Mouse (Mus musculus) left cerebral cortex, adult 2 months (tissue): ENCODE data around the gene Stk32c. TPM values are rescaled to one million over a fixed set of nuclear protein-coding genes. Genes with fewer than 3 reads are reported as not detected.
A peak's percentile ranks its signal among the peaks of the same experiment; 100 is the strongest.

ENCODE experiments used
- DNase-seq, 2 experiments: peaks; one replicate each; pipeline ENCODE4 v3.0.0; 2021 to 2022; ENCODE audit warnings: low spot score in 2 of 2, mixed read lengths in 1 of 2; ENCODE audit errors: extremely low spot score in 1 of 2
- H3K27ac ChIP-seq: fragments of 200-600 bp; 2 replicates; pipeline ENCODE4 v1.8.1; 2022
- H3K4me3 ChIP-seq: fragments of 200-600 bp; 2 replicates; pipeline ENCODE4 v1.8.1; 2022
- CTCF ChIP-seq: fragments of 200-600 bp; IDR thresholded peaks from 2 replicates; pipeline ENCODE4 v1.8.1; 2022; ENCODE audit warnings: antibody characterized with exemption, mild to moderate bottlenecking, moderate library complexity
- intact Hi-C: fragments of 180-260 bp; cut with DNase I; formaldehyde crosslinking; loops from one replicate; pipeline ENCODE4 v1.15.1; 2025
- total RNA-seq, 2 experiments: library from RNA; stranded (reverse); gene quantifications; 2 replicates each; pipeline ENCODE4 v1.2.3; 2021

Gene Stk32c
- total RNA-seq, 2 experiments from 2014 or later, result 159 to 167 TPM

DNA sequence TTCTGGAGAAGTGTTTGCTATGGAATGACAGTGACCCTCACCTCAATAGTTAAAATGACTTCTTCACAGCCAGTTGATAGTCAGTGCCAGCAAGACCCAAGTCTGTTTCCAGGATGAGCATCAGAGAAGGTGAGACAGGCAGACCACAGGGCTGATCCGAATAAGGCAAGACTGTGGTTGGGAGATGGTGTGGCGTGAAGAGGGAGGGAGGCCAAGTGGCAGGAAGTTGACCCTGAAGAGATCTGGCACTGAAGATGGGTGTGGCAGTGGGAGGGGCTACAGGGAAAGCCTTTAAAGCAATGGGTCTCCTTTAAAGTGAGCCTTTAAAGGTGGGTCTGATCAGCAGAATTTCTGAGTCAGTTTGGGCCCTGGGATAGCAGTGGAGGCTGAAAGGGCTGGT, 55.6 kb downstream of the Stk32c start:
- Histone ChIP-seq H3K4me3 (no peak overlapping the region), H3K27ac (no peak overlapping the region)
- TF ChIP-seq CTCF, result no peak
- intact Hi-C loops, result no loop called here
- no peak for DNase-seq

DNA sequence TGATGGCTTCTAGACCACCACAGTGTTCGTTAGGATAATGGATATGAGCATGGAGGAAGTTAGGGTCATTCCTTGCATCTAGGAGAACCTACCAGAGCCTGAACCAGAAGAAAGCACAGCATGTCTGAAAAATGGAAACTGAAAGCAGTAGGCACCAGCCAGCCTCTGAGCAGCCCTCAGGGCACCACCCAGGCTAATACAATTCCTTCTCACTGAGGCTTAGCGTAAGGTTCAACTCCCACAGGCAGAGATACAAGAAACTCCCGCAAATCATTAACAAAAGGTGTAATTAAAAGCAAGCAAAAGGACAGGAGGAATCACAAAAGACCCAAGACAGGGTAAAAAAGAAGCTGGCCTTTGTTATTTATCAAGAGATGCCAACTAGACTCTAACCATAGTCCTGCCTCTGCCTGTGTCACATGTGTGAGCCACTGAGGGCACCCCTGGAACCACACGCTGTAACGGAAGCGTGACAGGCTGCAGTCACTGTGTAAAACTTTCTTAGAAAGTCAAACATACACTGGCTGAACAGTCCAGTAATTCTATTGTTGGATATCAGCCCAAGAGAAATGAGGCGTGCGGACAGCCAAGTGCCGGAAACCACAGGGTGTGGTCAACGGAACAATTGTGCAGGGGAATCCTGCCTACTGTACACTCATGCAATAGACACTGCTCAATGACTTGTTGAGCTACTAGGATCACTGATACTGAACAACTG, 56.6 kb downstream of the Stk32c start:
- DNase-seq, result no peak
- H3K27ac ChIP-seq, result peak overlapping the region; percentile 7; the same call in 1 of the 2 replicates
- TF ChIP-seq CTCF, result no peak
- H3K4me3 ChIP-seq, result no peak overlapping the region
- intact Hi-C loops, result no loop called here

DNA sequence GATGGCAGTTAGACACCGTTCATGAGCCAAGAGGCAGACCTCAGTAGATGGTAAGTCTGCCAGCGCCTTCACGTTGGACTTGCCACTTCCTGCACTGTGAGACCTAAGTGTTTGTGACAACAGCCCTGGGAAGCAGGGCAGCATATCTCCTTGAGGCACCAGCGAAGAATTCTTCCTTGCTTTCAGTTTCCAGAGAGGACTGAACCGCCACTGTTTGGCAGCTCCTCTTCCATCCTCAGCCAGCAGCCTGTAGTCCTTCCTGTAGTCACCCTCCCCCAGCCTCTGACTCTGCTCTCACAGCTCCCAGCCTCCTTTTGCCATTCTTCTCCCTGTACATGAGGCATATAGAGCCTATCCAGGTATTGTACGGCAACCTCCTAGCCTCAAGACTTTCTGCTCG, 60.2 kb downstream of the Stk32c start:
- H3K27ac ChIP-seq, result peak overlapping the region; percentile 58
- intact Hi-C loops, result loop anchor here (5.0 kb wide), 1 partner anchor 34 kb away; no protein-coding TSS in a partner anchor
- no peak for DNase-seq
- no peak overlapping the region for H3K4me3 ChIP-seq
- TF ChIP-seq CTCF, result no peak

DNA sequence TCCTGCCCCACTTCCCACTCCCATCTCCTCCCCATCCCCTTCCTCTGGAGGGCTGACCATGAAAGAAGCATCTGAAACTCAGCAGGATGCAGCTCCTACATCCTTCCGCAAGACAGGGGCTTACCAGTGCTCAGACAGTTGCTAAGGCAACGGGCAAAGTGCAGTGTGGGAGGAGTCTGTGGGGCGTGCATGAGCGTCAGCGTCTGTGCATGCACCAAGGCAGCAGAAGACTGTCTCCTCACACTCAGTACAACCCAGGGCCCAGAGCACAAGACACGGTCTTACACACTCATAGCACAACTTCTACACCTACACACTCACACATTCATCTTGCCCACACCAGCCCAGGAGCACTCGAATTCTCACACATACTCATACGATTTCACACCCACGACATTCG, 62.0 kb downstream of the Stk32c start:
- Histone ChIP-seq H3K27ac (peak overlapping the region; percentile 69), H3K4me3 (no peak overlapping the region)
- intact Hi-C loops, result loop anchor here (2.0 to 5.0 kb wide), 2 partner anchors 14 to 36 kb away; no protein-coding TSS in a partner anchor
- no peak for TF ChIP-seq CTCF
- peak in 1 of 2 experiments; percentile 59 for DNase-seq

DNA sequence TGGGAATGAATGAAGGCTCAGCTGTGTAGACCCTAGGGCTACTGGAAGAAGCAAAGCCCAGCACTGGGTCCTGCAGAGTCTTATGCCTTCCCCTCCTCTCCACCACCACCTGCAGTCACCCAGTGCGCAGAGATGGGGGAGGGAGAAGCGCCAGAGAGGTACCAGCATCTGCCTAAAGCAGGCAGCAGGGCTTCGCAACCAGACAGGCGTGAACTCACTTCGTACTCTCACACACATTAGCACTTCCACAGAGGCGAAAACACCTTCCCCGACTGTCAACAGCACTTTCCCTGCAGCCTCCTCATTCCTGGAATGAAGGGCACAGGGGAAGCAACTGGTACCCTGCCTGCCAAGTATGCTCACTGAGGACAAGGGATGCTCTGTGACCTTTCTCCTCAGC, 63.7 kb downstream of the Stk32c start:
- intact Hi-C loops, result no loop called here
- Histone ChIP-seq H3K27ac (peak overlapping the region; percentile 69), H3K4me3 (no peak overlapping the region)
- TF ChIP-seq CTCF, result no peak
- DNase-seq, result peak in 1 of 2 experiments; percentile 47

DNA sequence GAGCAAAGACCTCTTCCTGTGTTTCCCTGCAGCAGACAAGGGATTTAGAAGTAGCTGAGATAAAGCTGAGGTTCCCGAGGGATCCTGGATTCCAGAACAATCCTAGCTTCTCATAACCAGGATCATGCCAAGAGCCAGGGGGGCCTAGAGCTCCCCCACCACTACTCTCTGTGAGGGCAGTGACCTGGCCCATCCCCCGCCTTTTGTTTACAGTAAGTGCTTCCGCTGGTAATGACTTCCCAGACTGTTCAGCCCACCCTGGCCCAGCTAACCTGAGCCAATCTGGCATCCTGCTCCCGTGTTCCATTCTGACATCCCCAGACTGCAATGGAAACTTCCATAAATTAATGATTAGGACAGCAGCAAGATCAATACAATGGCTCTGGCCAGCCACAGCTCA, 65.7 kb downstream of the Stk32c start:
- no peak for TF ChIP-seq CTCF
- intact Hi-C loops, result no loop called here
- Histone ChIP-seq H3K27ac (peak overlapping the region; percentile 34; the same call in 1 of the 2 replicates), H3K4me3 (no peak overlapping the region)
- DNase-seq, result no peak

DNA sequence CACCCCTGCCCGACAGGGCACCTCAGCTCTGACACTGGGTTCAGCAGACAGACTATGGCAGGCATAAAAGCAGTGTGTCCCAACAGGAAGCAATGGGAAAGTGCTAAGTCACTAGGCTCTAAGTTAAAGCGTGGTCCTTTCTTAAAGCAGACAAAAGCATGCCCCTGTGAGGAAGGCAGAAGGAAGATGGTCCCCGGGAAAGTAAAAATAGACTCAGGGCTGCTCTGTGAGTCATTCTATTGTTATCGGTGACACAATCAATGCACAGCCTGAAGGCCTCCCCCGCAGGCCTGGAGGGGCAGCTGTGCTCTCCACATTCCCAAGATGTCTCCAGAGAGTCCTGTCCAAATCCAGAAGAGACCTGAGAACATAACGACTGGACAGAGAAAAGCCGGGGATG, 67.2 kb downstream of the Stk32c start:
- no peak overlapping the region for H3K4me3 ChIP-seq
- H3K27ac ChIP-seq, result no peak overlapping the region; the same call in 1 of the 2 replicates
- DNase-seq, result no peak
- intact Hi-C loops, result no loop called here
- TF ChIP-seq CTCF, result no peak

DNA sequence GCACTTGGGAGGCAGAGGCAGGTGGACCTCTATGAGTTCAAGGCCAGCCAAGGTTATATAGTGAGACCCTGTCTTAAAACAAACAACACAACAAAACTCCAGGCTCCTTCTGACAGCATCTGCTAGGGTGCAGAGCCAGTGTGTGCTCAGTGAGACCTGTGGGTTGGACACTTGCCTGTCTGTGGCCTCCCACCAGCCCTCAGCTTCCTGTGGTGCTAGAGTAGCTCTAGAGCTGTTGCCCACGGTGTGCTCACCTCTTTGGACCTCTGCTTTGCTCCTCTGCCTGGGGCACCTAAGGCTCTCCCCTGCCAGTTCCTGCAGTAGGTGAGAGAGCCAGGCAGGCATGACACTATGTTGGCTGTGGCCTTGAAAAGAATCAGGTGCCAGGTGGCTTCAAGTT, 69.3 kb downstream of the Stk32c start:
- Histone ChIP-seq H3K27ac (no peak overlapping the region), H3K4me3 (no peak overlapping the region)
- intact Hi-C loops, result no loop called here
- no peak for TF ChIP-seq CTCF
- DNase-seq, result no peak

DNA sequence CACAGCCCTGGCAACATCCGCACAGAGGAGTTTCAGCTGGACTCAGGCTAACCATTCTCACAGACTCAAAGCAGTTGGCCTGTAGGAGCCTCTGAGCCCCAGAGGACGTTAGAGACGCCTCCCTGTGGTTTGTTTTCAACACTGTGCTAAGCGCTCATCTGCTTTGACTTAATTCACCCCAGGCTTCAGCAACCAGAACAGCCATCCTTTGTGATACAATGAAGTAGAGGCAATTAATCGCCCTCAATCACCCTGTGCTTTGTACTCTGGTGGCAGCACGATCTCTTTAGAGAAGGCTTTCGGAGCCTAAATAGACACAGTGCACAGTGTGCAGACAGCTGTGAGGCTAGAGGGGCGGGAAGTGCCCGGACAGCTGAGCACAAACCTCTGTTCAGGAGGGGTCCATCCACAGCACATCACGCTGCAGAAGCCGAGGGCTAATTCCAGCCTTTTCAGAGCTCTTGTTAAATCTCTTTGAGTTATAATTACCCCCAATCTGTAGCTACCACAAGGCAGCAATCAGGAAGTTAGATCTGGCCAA, 73.1 kb downstream of the Stk32c start:
- DNase-seq, result no peak
- intact Hi-C loops, result no loop called here
- Histone ChIP-seq H3K27ac (no peak overlapping the region), H3K4me3 (no peak overlapping the region)
- TF ChIP-seq CTCF, result peak; percentile 18

DNA sequence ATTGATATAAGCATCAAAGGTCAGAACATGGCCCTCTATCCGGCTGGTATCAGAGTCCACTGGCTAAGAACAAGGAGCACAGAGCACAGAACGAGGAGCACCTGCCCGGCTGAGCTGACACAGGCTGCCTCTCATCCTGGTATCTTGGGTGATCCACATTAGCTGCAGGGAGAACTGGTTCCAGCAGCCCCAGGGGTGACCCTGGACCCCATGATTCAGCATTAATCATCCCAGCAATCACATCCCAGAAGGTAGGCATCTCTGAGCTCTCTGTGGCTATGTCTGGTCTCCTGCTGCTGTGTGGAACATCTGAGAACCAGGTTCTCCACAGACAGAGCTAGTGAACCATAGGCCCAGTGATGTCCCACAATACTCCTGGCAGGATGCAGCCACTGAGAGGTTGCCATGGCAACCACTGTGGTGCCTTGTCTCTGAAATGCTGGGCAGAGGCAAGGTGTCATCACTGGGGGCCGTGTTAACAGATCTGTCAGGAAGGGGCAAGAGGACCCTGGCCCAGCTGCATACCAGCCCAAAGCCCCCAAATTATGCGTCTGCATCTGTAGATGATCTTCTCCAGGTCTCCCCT, 76.1 kb downstream of the Stk32c start:
- intact Hi-C loops, result no loop called here
- TF ChIP-seq CTCF, result no peak
- DNase-seq, result peak; percentile 47 to 53
- Histone ChIP-seq H3K4me3 (no peak overlapping the region), H3K27ac (peak overlapping the region; percentile 40; the same call in 1 of the 2 replicates)

DNA sequence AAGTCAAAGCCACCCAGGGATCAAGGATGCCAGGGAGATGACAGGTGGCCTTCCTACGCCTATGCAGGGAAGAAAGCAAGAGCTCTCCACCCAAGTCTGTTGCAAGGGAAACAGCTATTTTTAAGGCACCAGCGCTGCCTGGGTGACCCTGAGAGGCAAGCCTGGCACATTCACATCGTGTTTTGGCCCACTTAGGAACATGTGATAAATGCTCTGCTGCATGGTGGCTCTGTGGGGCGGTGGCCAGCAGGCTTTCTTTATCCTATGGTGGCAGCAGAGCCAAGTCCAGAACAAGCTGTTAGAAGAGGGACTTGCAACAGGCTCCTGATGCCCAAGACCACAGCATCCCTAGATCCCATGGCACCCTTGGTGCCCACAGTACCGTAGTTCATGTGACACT, 77.9 kb downstream of the Stk32c start:
- intact Hi-C loops, result no loop called here
- no peak overlapping the region for H3K4me3 ChIP-seq
- peak overlapping the region; percentile 41 for H3K27ac ChIP-seq
- TF ChIP-seq CTCF, result no peak
- no peak for DNase-seq

DNA sequence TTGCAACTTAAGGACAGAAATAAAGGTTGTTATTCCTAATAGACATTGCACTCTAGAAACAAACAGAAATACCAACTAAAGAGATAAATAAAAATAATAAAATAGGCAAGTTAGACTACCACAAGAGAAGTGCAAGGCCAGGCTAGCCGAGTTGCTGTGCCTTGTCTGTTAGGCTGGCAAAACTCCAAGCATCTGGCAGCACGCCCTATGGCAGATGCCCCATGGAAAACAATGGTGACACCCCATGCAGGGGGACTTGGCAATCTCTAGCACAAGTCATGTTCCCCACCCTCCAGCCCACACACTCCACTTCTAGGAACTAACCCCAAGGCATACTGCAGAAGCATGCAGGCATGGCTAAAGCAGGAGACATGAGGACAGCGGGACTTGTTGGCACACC, 79.7 kb downstream of the Stk32c start:
- intact Hi-C loops, result no loop called here
- DNase-seq, result no peak
- Histone ChIP-seq H3K4me3 (no peak overlapping the region), H3K27ac (no peak overlapping the region)
- TF ChIP-seq CTCF, result no peak
